Mouse (Mus musculus) stomach, postnatal 0 days (tissue): ENCODE data around the gene Dlec1.

ENCODE experiments used
- CTCF ChIP-seq: IDR thresholded peaks from 2 replicates; pipeline ENCODE4 v1.5.1; 2016; ENCODE audit warnings: antibody characterized with exemption, low read depth, mild to moderate bottlenecking, moderate library complexity
- EP300 ChIP-seq: optimal IDR thresholded peaks from 2 replicates; pipeline ENCODE3; 2016; ENCODE audit warnings: antibody characterized with exemption

GRCm38 (mm10) chr9:119119409-119120167, 17.3 kb downstream of the Dlec1 start:
- no peak for TF ChIP-seq CTCF
- no peak for TF ChIP-seq EP300
